Mouse (Mus musculus): ENCODE data around the gene Zdhhc19.

DNA sequence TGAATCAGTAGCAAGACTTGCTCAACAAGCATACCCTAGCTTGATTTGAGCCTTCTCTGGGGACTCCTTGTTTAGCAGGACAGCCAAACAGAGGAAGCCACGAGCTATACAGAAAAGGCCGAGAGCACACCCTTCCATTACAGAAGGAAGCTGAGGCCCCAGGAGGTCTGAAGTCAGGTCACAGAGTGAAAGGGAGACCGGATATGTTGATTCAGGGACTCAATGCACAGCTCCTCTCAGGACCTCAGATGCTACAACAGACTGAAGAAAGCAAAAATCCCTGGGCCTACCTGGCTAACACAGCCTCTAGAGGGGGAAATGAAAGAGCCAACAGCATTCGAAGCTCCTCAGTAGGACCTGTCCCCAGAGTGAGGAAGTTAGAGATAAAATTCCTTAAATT is 71.2 kb downstream of the Zdhhc19 start:
- no peak for TF ChIP-seq CTCF (IDR thresholded peaks at IDR 0.05; ENCODE audit: borderline replicate concordance, control insufficient read depth, extremely low read depth, insufficient read depth, low read length, poor library complexity)
- TF ChIP-seq POLR2A (IDR thresholded peaks at IDR 0.05; ENCODE audit: control insufficient read depth, extremely low read depth, insufficient read depth, low read length, poor library complexity) = no peak

Measured in thymus, adult 2 months (tissue).